8 mouse cellular contexts compared by ENCODE assay signal in genomic region chr4:119247462-119248235, GRCm38 (mm10). TPM values are rescaled to one million over a fixed set of nuclear protein-coding genes. Genes with fewer than 3 reads are reported as not detected.
DNase-seq lines count a peak whose midpoint lies in the region; ATAC-seq and TF ChIP-seq lines count a peak whose summit lies in the region.

No protein-coding gene starts in this region.

- H3K4me3 ChIP-seq in ES-E14 (ENCODE audit: insufficient read depth in 1 of 2, low read depth in 1 of 2, low read length in 2 of 2, poor library complexity in 1 of 2, severe bottlenecking in 1 of 2), result peak overlapping the region in 1 of 2 experiments; percentile 7; a peak in 1 of 4 replicates
- H3K4me3 ChIP-seq in bone marrow, adult 2 months (replicated peaks; ENCODE audit: control insufficient read depth, low read depth, low read length), result no peak overlapping the region
- no peak overlapping the region for H3K4me3 ChIP-seq in forebrain, postnatal 0 days (ENCODE audit: low read depth, low read length)
- H3K4me3 ChIP-seq in layer of hippocampus, adult 2 months, result no peak overlapping the region

- peak; percentile 77 for DNase-seq in ES-E14 (ENCODE audit: low read depth, low spot score)
- peak; percentile 68 for DNase-seq in forebrain, postnatal 0 days
- DNase-seq in heart, postnatal 4 days, result peak; percentile 88
- DNase-seq in layer of hippocampus, adult 2 months (ENCODE audit: low spot score in 2 of 2), result peak; percentile 65 to 80
- DNase-seq in lung, postnatal 25 days (ENCODE audit: low spot score), result peak; percentile 88
- peak; percentile 70 to 79 for DNase-seq in right cerebral cortex, adult 2 months (ENCODE audit: low spot score in 2 of 2)
- peak; percentile 55 for DNase-seq in urinary bladder, adult 2 months (ENCODE audit: low spot score)

- H3K9me3 ChIP-seq in ES-E14 (ENCODE audit: control insufficient read depth, insufficient read depth, low read depth, low read length), result no peaks in the 10 kb centered on the region
- H3K9me3 ChIP-seq in forebrain, postnatal 0 days (ENCODE audit: low read length), result no peaks in the 10 kb centered on the region

- peak overlapping the region; percentile 15; the same call in 1 of the 2 replicates for H3K9ac ChIP-seq in ES-E14 (ENCODE audit: insufficient read depth, low read depth, low read length, poor library complexity, severe bottlenecking)
- H3K9ac ChIP-seq in forebrain, postnatal 0 days, result no peak overlapping the region

- WGBS in bone marrow, adult 2 months, result 40% methylated on average over 13 of the region's 13 CpGs
- 23% methylated on average over 13 of the region's 13 CpGs for WGBS in forebrain, postnatal 0 days

- peaks cover 5% of the 10 kb centered on the region; the same call in 1 of the 2 replicates for H3K36me3 ChIP-seq in ES-E14 (ENCODE audit: control insufficient read depth, insufficient read depth, low read length, poor library complexity, severe bottlenecking)
- H3K36me3 ChIP-seq in forebrain, postnatal 0 days (ENCODE audit: insufficient read depth), result peaks cover 46% of the 10 kb centered on the region

- H3K27ac ChIP-seq in ES-E14 (ENCODE audit: insufficient read depth, low read depth, low read length, poor library complexity, severe bottlenecking), result peak overlapping the region; percentile 24; the same call in 1 of the 2 replicates
- H3K27ac ChIP-seq in bone marrow, adult 2 months (ENCODE audit: control insufficient read depth, insufficient read depth, low read depth, low read length, poor library complexity), result no peak overlapping the region
- H3K27ac ChIP-seq in forebrain, postnatal 0 days (ENCODE audit: low read depth, low read length), result peak overlapping the region; percentile 29; the same call in 1 of the 2 replicates
- no peak overlapping the region for H3K27ac ChIP-seq in layer of hippocampus, adult 2 months

- H3K4me2 ChIP-seq in forebrain, postnatal 0 days (ENCODE audit: low read depth), result no peak overlapping the region

- peaks cover 0 to 26% of the 10 kb centered on the region in 2 experiments; a peak in 2 of 4 replicates for H3K4me1 ChIP-seq in ES-E14 (ENCODE audit: control insufficient read depth in 2 of 2, insufficient read depth in 2 of 2, low read length in 2 of 2, poor library complexity in 1 of 2)
- no peaks in the 10 kb centered on the region for H3K4me1 ChIP-seq in bone marrow, adult 2 months (ENCODE audit: control insufficient read depth, insufficient read depth, low read length)
- no peaks in the 10 kb centered on the region for H3K4me1 ChIP-seq in forebrain, postnatal 0 days (ENCODE audit: insufficient read depth)

- in situ Hi-C loops in ES-E14 (cut with MboI; ENCODE audit: low sequenced_read_pairs in 2 of 2, unreplicated experiment in 2 of 2), result no loop called here

- no peaks in the 10 kb centered on the region for H3K27me3 ChIP-seq in forebrain, postnatal 0 days (ENCODE audit: insufficient read depth, low read length)

- TF ChIP-seq POLR2A in bone marrow, adult 2 months (IDR thresholded peaks at IDR 0.05; ENCODE audit: borderline replicate concordance, control insufficient read depth, low read depth, low read length), result no peak

- peak; percentile 88 for TF ChIP-seq CTCF in bone marrow, adult 2 months (IDR thresholded peaks at IDR 0.05; ENCODE audit: control insufficient read depth, insufficient read depth, low read length)
- TF ChIP-seq CTCF in forebrain, postnatal 0 days (IDR thresholded peaks at IDR 0.05; ENCODE audit: low read depth), result peak; percentile 82
- peak; percentile 88 for TF ChIP-seq CTCF in layer of hippocampus, adult 2 months (conservative IDR thresholded peaks at IDR 0.05)

- peak; percentile 62 for ATAC-seq in forebrain, postnatal 0 days

TF ChIP-seq in ES-E14, 5 proteins besides CTCF, POLR2A, EP300 and RAD21:
- TF ChIP-seq MAFK (IDR thresholded peaks at IDR 0.05; ENCODE audit: insufficient read depth, low read depth, low read length) (no peak), ZC3H11A (IDR thresholded peaks at IDR 0.05; ENCODE audit: borderline replicate concordance, low read depth, low read length) (peak; percentile 20; the same call in 1 of the 2 replicates)

RNA-seq across cellular contexts. Expression of gene Cldn19, which starts 7.6 kb away (rescaled TPM):
- total RNA-seq in ES-E14 (2012; rRNA removed), result 0.18 and 0.63 TPM in 2 replicates
- 0.54 and 1.2 TPM in 2 replicates for polyA plus RNA-seq in bone marrow, adult 2 months (2011; ENCODE audit: insufficient read depth, insufficient read length, low replicate concordance, missing spikeins)
- total RNA-seq in forebrain, postnatal 0 days (2014; rRNA removed), result 0.86 and 0.92 TPM in 2 replicates
- 0.59 and 1.7 TPM in 2 replicates for polyA plus RNA-seq in forebrain, postnatal 0 days (2015; fragmentation: Nextera tagmentation; extraction: Ambion mirVana)
- total RNA-seq in heart, postnatal 4 days (2021), result 1 to 10 TPM in 1 of 2 experiments, under 1 TPM in 1; 0.17 to 1.2 TPM
- under 1 TPM; 0.37 to 0.69 TPM for total RNA-seq in layer of hippocampus, adult 2 months (2021)
- 0.54 and 0.59 TPM in 2 replicates for polyA plus RNA-seq in urinary bladder, adult 2 months (2012; rRNA removed)

RNA-seq across cellular contexts. Expression of gene P3h1, which starts 14.9 kb away (rescaled TPM):
- 61.9 and 113 TPM in 2 replicates for total RNA-seq in ES-E14 (2012; rRNA removed)
- 3.7 and 7.0 TPM in 2 replicates for polyA plus RNA-seq in bone marrow, adult 2 months (2011; ENCODE audit: insufficient read depth, insufficient read length, low replicate concordance, missing spikeins)
- 12.8 and 13.8 TPM in 2 replicates for total RNA-seq in forebrain, postnatal 0 days (2014; rRNA removed)
- 8.7 and 8.9 TPM in 2 replicates for polyA plus RNA-seq in forebrain, postnatal 0 days (2015; fragmentation: Nextera tagmentation; extraction: Ambion mirVana)
- total RNA-seq in heart, postnatal 4 days (2021), result 10 to 100 TPM; 25.1 to 27.2 TPM
- total RNA-seq in layer of hippocampus, adult 2 months (2021), result 1 to 10 TPM; 9.6 to 9.9 TPM
- polyA plus RNA-seq in urinary bladder, adult 2 months (2012; rRNA removed), result 30.1 and 30.6 TPM in 2 replicates

RNA-seq across cellular contexts. Expression of gene AU022252, which starts 15.1 kb away (rescaled TPM):
- total RNA-seq in ES-E14 (2012; rRNA removed), result 17.1 and 18.3 TPM in 2 replicates
- polyA plus RNA-seq in bone marrow, adult 2 months (2011; ENCODE audit: insufficient read depth, insufficient read length, low replicate concordance, missing spikeins), result 2.4 and 5.0 TPM in 2 replicates
- 17.6 and 23.2 TPM in 2 replicates for total RNA-seq in forebrain, postnatal 0 days (2014; rRNA removed)
- 22.7 and 23.4 TPM in 2 replicates for polyA plus RNA-seq in forebrain, postnatal 0 days (2015; fragmentation: Nextera tagmentation; extraction: Ambion mirVana)
- total RNA-seq in heart, postnatal 4 days (2021), result 10 to 100 TPM; 19.9 to 21.0 TPM
- total RNA-seq in layer of hippocampus, adult 2 months (2021), result 10 to 100 TPM; 30.5 to 31.9 TPM
- 8.8 TPM in 2 replicates for polyA plus RNA-seq in urinary bladder, adult 2 months (2012; rRNA removed)

RNA-seq across cellular contexts. Expression of gene Tmem269, which starts 29.6 kb away (rescaled TPM):
- total RNA-seq in ES-E14 (2012; rRNA removed), result not detected in 2 replicates
- polyA plus RNA-seq in bone marrow, adult 2 months (2011; ENCODE audit: insufficient read depth, insufficient read length, low replicate concordance, missing spikeins), result not detected in 2 replicates
- 0.15 TPM in 1 of 2 replicates, not detected in the other for total RNA-seq in forebrain, postnatal 0 days (2014; rRNA removed)
- polyA plus RNA-seq in forebrain, postnatal 0 days (2015; fragmentation: Nextera tagmentation; extraction: Ambion mirVana), result 0.62 and 0.65 TPM in 2 replicates
- total RNA-seq in heart, postnatal 4 days (2021), result not detected
- total RNA-seq in layer of hippocampus, adult 2 months (2021), result under 1 TPM; 0.77 to 0.93 TPM
- polyA plus RNA-seq in urinary bladder, adult 2 months (2012; rRNA removed), result 0.29 and 0.43 TPM in 2 replicates

RNA-seq across cellular contexts. Expression of gene Ybx1, which starts 46.8 kb away (rescaled TPM):
- total RNA-seq in ES-E14 (2012; rRNA removed), result 574 and 855 TPM in 2 replicates
- polyA plus RNA-seq in bone marrow, adult 2 months (2011; ENCODE audit: insufficient read depth, insufficient read length, low replicate concordance, missing spikeins), result 212 and 389 TPM in 2 replicates
- total RNA-seq in forebrain, postnatal 0 days (2014; rRNA removed), result 829 and 985 TPM in 2 replicates
- polyA plus RNA-seq in forebrain, postnatal 0 days (2015; fragmentation: Nextera tagmentation; extraction: Ambion mirVana), result 1,107 and 1,112 TPM in 2 replicates
- total RNA-seq in heart, postnatal 4 days (2021), result 100 to 1,000 TPM; 784 to 817 TPM
- total RNA-seq in layer of hippocampus, adult 2 months (2021), result 100 to 1,000 TPM; 266 to 269 TPM
- 312 and 444 TPM in 2 replicates for polyA plus RNA-seq in urinary bladder, adult 2 months (2012; rRNA removed)

Comparison
In these comparisons a context has a peak if more than half of its experiments do, and no peak if none do; other contexts are left out.
1. H3K27ac ChIP-seq: peak in ES-E14 (single experiment) and forebrain, postnatal 0 days (single experiment); none in bone marrow, adult 2 months (single experiment) and layer of hippocampus, adult 2 months (single experiment).
2. Peak in every context shown above with its lines, with median percentiles within 50 percentile points of each other: DNase-seq and CTCF ChIP-seq.